Mouse (Mus musculus): ENCODE results near the gene Stk16. TPM values are rescaled to one million over a fixed set of nuclear protein-coding genes. Genes with fewer than 3 reads are reported as not detected.

Stk16 gene
- polyA plus RNA-seq, 1 experiment from 2014 or later: 96.5 TPM

GRCm38 (mm10) chr1:75182160-75182559, 28.5 kb upstream of the Stk16 start:
- H3K4me3 ChIP-seq (ENCODE audit: low read length): no peak overlapping the region
- H3K9me3 ChIP-seq (replicated peaks; ENCODE audit: control insufficient read depth, low read length): no peaks in the 10 kb centered on the region
- no peak overlapping the region for H3K9ac ChIP-seq (ENCODE audit: low read length)
- H3K4me2 ChIP-seq (ENCODE audit: low read depth, low read length): no peak overlapping the region
- no peak for ATAC-seq (replicated peaks; ENCODE audit: extremely low read depth, insufficient read depth, low FRiP score)
- H3K36me3 ChIP-seq (ENCODE audit: control insufficient read depth, insufficient read depth): peaks cover 51% of the 10 kb centered on the region
- H3K27ac ChIP-seq (ENCODE audit: low read length): no peak overlapping the region
- WGBS: 72% methylated on average over 4 of the region's 4 CpGs
- peaks cover 8% of the 10 kb centered on the region for H3K4me1 ChIP-seq (ENCODE audit: control insufficient read depth, insufficient read depth, low read length)
- H3K27me3 ChIP-seq (ENCODE audit: control insufficient read depth, insufficient read depth, low read length): no peaks in the 10 kb centered on the region

- Histone ChIP-seq H3K4me3 (ENCODE audit: low read length) (no peak overlapping the region), H3K4me1 (ENCODE audit: control insufficient read depth, insufficient read depth, low read length) (no peaks in the 10 kb centered on the region), H3K9me3 (replicated peaks; ENCODE audit: control insufficient read depth, low read length) (no peaks in the 10 kb centered on the region), H3K27ac (ENCODE audit: low read length) (no peak overlapping the region), H3K36me3 (ENCODE audit: control insufficient read depth, insufficient read depth) (peaks cover 54% of the 10 kb centered on the region), H3K27me3 (ENCODE audit: control insufficient read depth, insufficient read depth, low read length) (no peaks in the 10 kb centered on the region), H3K9ac (ENCODE audit: low read length) (no peak overlapping the region), H3K4me2 (ENCODE audit: low read depth, low read length) (no peak overlapping the region)
- 90% methylated on average over 11 of the region's 11 CpGs for WGBS
- no peak for ATAC-seq (replicated peaks; ENCODE audit: extremely low read depth, insufficient read depth, low FRiP score)
These were observed 25.1 kb upstream of the Stk16 start for GRCm38 (mm10) chr1:75185495-75185894.

- Histone ChIP-seq H3K4me3 (ENCODE audit: low read length) (no peak overlapping the region), H3K9me3 (replicated peaks; ENCODE audit: control insufficient read depth, low read length) (no peaks in the 10 kb centered on the region), H3K9ac (ENCODE audit: low read length) (no peak overlapping the region), H3K27me3 (ENCODE audit: control insufficient read depth, insufficient read depth, low read length) (no peaks in the 10 kb centered on the region), H3K27ac (ENCODE audit: low read length) (no peak overlapping the region), H3K4me2 (ENCODE audit: low read depth, low read length) (no peak overlapping the region), H3K4me1 (ENCODE audit: control insufficient read depth, insufficient read depth, low read length) (peaks cover 7% of the 10 kb centered on the region), H3K36me3 (ENCODE audit: control insufficient read depth, insufficient read depth) (peaks cover 48% of the 10 kb centered on the region)
- ATAC-seq (replicated peaks; ENCODE audit: extremely low read depth, insufficient read depth, low FRiP score): no peak
These were observed 23.5 kb upstream of the Stk16 start for GRCm38 (mm10) chr1:75187126-75187525.

GRCm38 (mm10) chr1:75187914-75188483, 22.6 kb upstream of the Stk16 start:
- H3K36me3 ChIP-seq (ENCODE audit: control insufficient read depth, insufficient read depth): peaks cover 40% of the 10 kb centered on the region
- ATAC-seq (replicated peaks; ENCODE audit: extremely low read depth, insufficient read depth, low FRiP score): no peak

GRCm38 (mm10) chr1:75190577-75190976, 20.1 kb upstream of the Stk16 start:
- peak overlapping the region; percentile 95; the same call in 1 of the 2 replicates for H3K4me2 ChIP-seq (ENCODE audit: low read depth, low read length)
- peaks cover 28% of the 10 kb centered on the region for H3K36me3 ChIP-seq (ENCODE audit: control insufficient read depth, insufficient read depth)
- H3K4me1 ChIP-seq (ENCODE audit: control insufficient read depth, insufficient read depth, low read length): peaks cover 16% of the 10 kb centered on the region
- no peaks in the 10 kb centered on the region for H3K9me3 ChIP-seq (replicated peaks; ENCODE audit: control insufficient read depth, low read length)
- H3K27me3 ChIP-seq (ENCODE audit: control insufficient read depth, insufficient read depth, low read length): no peaks in the 10 kb centered on the region
- H3K9ac ChIP-seq (ENCODE audit: low read length): peak overlapping the region; percentile 95
- 45% methylated on average over 2 of the region's 2 CpGs for WGBS
- H3K27ac ChIP-seq (ENCODE audit: low read length): no peak overlapping the region
- no peak for ATAC-seq (replicated peaks; ENCODE audit: extremely low read depth, insufficient read depth, low FRiP score)
- H3K4me3 ChIP-seq (ENCODE audit: low read length): no peak overlapping the region

More at GRCm38 (mm10) chr1:75187914-75188483, 22.6 kb upstream of the Stk16 start:
- Histone ChIP-seq H3K4me1 (ENCODE audit: control insufficient read depth, insufficient read depth, low read length) (peaks cover 9% of the 10 kb centered on the region), H3K9ac (ENCODE audit: low read length) (no peak overlapping the region), H3K27me3 (ENCODE audit: control insufficient read depth, insufficient read depth, low read length) (no peaks in the 10 kb centered on the region), H3K4me3 (ENCODE audit: low read length) (no peak overlapping the region), H3K27ac (ENCODE audit: low read length) (no peak overlapping the region), H3K4me2 (ENCODE audit: low read depth, low read length) (no peak overlapping the region), H3K9me3 (replicated peaks; ENCODE audit: control insufficient read depth, low read length) (no peaks in the 10 kb centered on the region)
- WGBS: 83% methylated on average over 2 of the region's 2 CpGs

GRCm38 (mm10) chr1:75191258-75191621, 19.4 kb upstream of the Stk16 start:
- H3K36me3 ChIP-seq (ENCODE audit: control insufficient read depth, insufficient read depth): peaks cover 28% of the 10 kb centered on the region
- H3K27me3 ChIP-seq (ENCODE audit: control insufficient read depth, insufficient read depth, low read length): no peaks in the 10 kb centered on the region
- peak overlapping the region; percentile 95 for H3K4me2 ChIP-seq (ENCODE audit: low read depth, low read length)
- H3K9me3 ChIP-seq (replicated peaks; ENCODE audit: control insufficient read depth, low read length): no peaks in the 10 kb centered on the region
- peak overlapping the region; percentile 96 for H3K4me3 ChIP-seq (ENCODE audit: low read length)
- WGBS: 41% methylated on average over 5 of the region's 5 CpGs
- H3K27ac ChIP-seq (ENCODE audit: low read length): peak overlapping the region; percentile 96
- no peak for ATAC-seq (replicated peaks; ENCODE audit: extremely low read depth, insufficient read depth, low FRiP score)
- H3K9ac ChIP-seq (ENCODE audit: low read length): peak overlapping the region; percentile 95
- H3K4me1 ChIP-seq (ENCODE audit: control insufficient read depth, insufficient read depth, low read length): peaks cover 16% of the 10 kb centered on the region

GRCm38 (mm10) chr1:75191622-75192402, 18.8 kb upstream of the Stk16 start, which contains the start of the genes Ankzf1 and Atg9a:
TSS of gene Ankzf1 (plus strand) at chr1:75192151.
TSS of gene Atg9a (minus strand) at chr1:75192196.
- Histone ChIP-seq H3K9ac (ENCODE audit: low read length) (peak within 1 kb of the TSS; percentile 95), H3K4me3 (ENCODE audit: low read length) (peak within 1 kb of the TSS; percentile 96), H3K4me1 (ENCODE audit: control insufficient read depth, insufficient read depth, low read length) (peaks cover 16% of the 10 kb centered on the region), H3K27me3 (ENCODE audit: control insufficient read depth, insufficient read depth, low read length) (no peaks in the 10 kb centered on the region), H3K27ac (ENCODE audit: low read length) (peak within 1 kb of the TSS; percentile 96), H3K4me2 (ENCODE audit: low read depth, low read length) (peak within 1 kb of the TSS; percentile 95), H3K36me3 (ENCODE audit: control insufficient read depth, insufficient read depth) (peaks cover 28% of the 10 kb centered on the region), H3K9me3 (replicated peaks; ENCODE audit: control insufficient read depth, low read length) (no peaks in the 10 kb centered on the region)
- peak; percentile 100 for ATAC-seq (replicated peaks; ENCODE audit: extremely low read depth, insufficient read depth, low FRiP score)
- WGBS: under 1% methylated on average over 56 of the region's 56 CpGs

GRCm38 (mm10) chr1:75192452-75192851, 18.2 kb upstream of the Stk16 start:
- Histone ChIP-seq H3K4me3 (ENCODE audit: low read length) (peak overlapping the region; percentile 96), H3K4me2 (ENCODE audit: low read depth, low read length) (peak overlapping the region; percentile 76), H3K27ac (ENCODE audit: low read length) (peak overlapping the region; percentile 96), H3K36me3 (ENCODE audit: control insufficient read depth, insufficient read depth) (peaks cover 24% of the 10 kb centered on the region), H3K4me1 (ENCODE audit: control insufficient read depth, insufficient read depth, low read length) (peaks cover 16% of the 10 kb centered on the region), H3K9me3 (replicated peaks; ENCODE audit: control insufficient read depth, low read length) (no peaks in the 10 kb centered on the region), H3K9ac (ENCODE audit: low read length) (peak overlapping the region; percentile 95), H3K27me3 (ENCODE audit: control insufficient read depth, insufficient read depth, low read length) (no peaks in the 10 kb centered on the region)
- WGBS: under 1% methylated on average over 19 of the region's 19 CpGs
- ATAC-seq (replicated peaks; ENCODE audit: extremely low read depth, insufficient read depth, low FRiP score): peak; percentile 42

- H3K27me3 ChIP-seq (ENCODE audit: control insufficient read depth, insufficient read depth, low read length): no peaks in the 10 kb centered on the region
- H3K9ac ChIP-seq (ENCODE audit: low read length): no peak overlapping the region
- H3K4me1 ChIP-seq (ENCODE audit: control insufficient read depth, insufficient read depth, low read length): no peaks in the 10 kb centered on the region
- H3K36me3 ChIP-seq (ENCODE audit: control insufficient read depth, insufficient read depth): peaks cover 33% of the 10 kb centered on the region
- 75% methylated on average over 1 of the region's 1 CpGs for WGBS
- H3K27ac ChIP-seq (ENCODE audit: low read length): no peak overlapping the region
- no peak overlapping the region for H3K4me3 ChIP-seq (ENCODE audit: low read length)
- no peak for ATAC-seq (replicated peaks; ENCODE audit: extremely low read depth, insufficient read depth, low FRiP score)
- no peak overlapping the region for H3K4me2 ChIP-seq (ENCODE audit: low read depth, low read length)
- H3K9me3 ChIP-seq (replicated peaks; ENCODE audit: control insufficient read depth, low read length): no peaks in the 10 kb centered on the region
These were observed 9.4 kb upstream of the Stk16 start for GRCm38 (mm10) chr1:75201236-75201635.

Measured in heart, embryonic 16.5 days (tissue).